Mouse (Mus musculus): ENCODE data around the gene Slc7a7.

The Slc7a7 gene

DNA sequence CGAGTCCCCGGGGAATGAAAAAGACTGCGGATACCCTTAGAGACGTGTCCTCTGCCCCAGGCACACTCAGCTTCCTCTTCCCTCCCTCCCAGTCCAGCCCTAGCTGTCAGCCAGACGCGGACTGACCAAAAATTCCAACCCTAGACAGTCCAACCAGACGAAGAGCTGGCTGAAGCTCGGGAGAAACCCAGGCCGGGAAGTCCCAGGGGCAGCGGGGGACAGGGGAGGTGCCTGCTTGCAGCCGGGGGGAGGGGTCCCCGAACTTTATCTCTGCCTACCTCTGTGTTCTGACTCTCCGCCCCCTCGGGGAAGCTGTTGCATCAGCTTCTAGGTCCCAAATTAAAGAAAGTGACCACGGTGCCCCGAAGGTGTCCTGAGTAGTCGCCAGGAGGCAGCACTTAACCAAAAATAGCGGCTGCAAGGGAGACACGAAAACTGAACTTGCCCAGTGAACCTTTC lies at the start of gene Slc7a7:
TSS of gene Slc7a7 (minus strand) at position 158 of the 459 bp plus-strand sequence.
- no peak for DNase-seq (ENCODE audit: low spot score)

DNA sequence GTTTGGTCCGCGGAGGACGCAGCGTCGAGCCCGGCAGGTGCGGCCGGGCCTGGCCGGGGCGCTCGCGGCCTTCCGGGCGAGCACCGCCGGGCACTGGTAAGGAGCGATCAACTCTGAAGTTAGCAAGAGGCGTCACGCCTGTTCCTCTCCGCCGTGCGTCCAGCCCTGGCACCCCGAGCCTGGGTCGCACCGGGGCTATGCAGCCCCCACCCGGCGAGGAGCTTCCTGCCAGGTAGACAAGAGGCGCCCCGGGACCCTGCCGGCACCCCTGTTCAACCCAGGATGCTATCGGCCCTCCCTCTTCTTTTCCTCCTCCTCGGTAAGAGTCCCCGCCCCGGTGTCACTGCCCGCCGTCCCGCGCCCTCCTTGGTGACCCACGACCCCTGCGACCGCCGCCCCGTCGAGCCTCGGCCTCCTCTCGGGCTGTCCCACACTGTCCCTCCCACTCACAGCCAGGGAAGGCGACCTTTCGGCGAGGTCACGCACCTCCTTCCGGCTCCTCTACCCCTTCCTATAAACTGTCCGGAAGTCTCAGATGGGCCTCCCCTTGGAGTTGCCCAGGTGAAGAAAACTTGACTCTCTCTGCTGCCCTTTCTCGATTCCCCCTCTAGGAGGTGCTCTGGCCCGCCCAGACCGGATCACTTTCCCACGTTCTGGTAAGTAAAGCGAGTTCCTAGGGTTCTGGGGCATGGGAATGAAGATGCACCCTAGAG lies 46.9 kb upstream of the Slc7a7 start:
- peak; percentile 29 for DNase-seq (ENCODE audit: low spot score)

DNA sequence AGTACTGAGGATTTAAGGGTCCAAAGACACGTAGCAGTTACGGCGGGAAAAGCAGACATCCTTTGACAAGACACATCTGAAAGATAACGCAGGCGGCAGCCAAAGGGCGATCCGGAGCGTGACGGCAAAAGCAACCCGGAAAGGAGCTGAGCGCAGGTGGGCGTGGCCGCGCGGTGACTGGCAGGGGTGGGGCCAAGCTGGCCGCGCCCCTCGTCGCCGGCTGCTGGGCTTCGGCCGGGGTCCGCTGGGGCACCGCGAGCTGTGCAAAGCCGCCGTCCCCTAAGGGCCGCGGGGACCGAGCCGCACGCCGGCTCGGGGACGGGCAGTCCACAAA lies 46.3 kb upstream of the Slc7a7 start, which contains the start of gene Lrp10:
TSS of gene Lrp10 (plus strand) at position 179 of the 334 bp plus-strand sequence.
- DNase-seq (ENCODE audit: low spot score): peak; percentile 73

DNA sequence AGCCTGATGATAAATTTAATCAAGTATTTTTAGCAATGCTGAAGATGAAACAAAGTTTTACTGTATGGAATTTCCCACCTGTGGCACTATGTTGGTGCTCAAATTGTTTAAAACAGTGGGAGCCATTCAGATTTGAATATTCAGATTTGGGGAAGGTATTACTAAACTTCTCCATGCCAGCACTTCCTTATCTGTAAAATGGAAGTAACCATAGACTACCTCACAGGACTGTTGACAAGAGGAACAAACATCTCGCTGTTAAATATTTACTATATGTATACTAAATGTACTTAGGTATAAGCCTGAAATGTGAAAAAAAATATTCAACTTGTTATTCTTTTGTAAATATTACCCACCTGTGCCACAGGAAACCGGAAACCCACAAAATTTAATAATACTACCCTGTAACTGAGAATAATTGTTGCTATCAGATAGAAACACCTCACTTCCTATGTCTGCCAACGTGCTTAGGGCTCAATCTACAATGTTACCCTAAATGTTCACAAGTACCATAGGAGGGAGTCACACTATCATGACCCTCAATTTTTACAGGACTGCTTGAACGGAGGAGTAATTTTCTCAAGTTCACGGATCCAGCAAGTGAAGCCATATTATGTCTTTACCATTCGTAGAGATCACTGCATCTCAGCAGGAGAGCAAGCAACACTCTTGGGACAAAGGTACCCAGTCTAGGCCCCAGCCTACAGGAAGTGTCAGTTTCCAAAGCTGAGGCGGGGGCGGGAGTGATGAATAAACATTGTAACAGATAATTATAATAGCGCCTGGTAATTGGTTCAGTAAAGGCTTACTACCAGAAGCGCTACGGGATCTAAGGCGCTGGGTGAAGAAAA lies 45.8 kb upstream of the Slc7a7 start:
- DNase-seq (ENCODE audit: low spot score): no peak

DNA sequence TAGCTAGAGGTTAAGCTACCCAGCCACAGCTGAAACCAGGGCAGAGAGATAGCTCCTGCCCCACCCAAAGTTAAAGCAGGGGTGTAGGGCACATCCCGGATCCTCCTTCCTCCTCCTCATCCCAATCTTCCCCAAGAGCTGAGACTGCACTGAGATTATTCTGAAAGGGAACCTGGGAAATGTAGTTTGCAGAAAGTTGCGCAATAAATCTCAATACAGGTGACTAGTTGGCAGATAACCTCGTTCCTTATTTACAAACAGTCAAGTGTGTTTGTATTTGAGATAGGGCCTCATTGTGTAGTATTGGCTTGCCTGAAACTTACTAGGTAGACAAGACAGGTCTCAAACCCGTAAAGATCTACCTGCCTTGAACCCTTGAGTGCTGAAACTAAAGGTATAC lies 44.6 kb upstream of the Slc7a7 start:
- DNase-seq (ENCODE audit: low spot score): no peak

DNA sequence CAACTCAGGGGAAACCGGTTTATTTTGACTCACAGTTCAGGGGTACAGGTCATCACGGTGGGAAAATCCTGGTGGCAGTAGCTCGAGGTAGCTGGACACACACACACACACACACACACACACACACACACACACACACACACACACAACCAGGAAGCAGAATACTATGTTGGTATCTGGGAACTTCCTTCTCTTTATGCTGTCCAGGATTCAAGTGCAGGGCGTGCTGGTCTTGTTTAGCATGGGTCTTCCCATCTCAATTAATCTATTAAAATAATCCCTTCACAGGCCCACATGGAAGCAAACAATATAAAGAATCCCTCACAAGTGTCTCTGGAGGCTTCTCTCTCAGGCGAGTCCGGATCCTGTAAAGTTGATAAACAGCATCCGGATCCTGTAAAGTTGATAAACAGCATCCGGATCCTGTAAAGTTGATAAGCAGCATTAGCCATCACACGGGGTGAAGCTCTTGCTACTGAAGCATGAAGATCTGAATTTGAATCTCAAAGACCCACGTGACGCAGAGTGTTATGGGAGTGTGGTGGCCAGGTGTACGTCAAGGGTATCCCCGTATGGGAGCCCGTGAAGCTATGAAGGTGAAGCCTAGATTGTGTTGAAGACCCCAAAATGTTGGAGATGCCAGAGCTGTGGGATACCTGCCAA lies 40.5 kb upstream of the Slc7a7 start:
- DNase-seq (ENCODE audit: low spot score): no peak

DNA sequence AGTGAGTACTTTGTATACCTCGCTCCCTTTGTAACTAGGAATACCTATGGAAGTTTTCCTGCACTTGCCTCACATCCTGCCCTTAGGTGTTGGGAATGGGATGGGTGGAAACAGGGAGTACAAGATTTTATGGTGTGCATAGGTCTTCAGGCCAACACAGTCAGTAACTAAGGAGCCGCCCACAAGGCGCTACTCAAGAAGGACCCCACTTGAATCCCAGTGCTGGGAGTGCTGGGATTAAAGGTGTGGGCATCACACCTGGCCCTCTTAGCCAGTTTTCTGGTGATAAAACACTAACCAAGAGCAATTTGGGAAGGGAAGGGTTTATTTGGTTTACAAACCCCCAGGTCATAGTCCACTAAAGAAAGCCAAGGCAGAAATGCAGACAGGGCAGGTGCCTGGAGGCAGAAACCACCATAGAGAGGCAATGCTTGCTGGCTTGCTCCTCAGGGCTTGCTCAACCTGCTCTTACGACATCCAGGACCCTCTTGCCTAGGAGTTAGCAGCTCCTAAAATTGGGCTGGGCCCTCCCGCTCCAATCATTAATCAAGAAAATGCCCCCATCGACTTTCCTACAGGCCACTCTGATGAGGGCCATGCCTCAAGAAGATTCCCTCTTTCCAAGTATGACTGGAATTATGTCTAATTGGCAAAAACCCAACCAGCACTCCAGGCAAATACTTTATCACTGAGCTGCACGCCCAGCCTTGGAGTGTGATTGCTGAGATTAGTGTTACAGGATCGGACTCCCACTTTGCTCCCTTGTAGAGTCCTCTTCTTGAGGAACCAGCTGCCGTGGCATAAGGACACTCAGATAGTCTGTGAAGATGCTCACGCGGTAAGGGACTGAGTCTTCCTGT lies 37.3 kb upstream of the Slc7a7 start:
- DNase-seq (ENCODE audit: low spot score): no peak

DNA sequence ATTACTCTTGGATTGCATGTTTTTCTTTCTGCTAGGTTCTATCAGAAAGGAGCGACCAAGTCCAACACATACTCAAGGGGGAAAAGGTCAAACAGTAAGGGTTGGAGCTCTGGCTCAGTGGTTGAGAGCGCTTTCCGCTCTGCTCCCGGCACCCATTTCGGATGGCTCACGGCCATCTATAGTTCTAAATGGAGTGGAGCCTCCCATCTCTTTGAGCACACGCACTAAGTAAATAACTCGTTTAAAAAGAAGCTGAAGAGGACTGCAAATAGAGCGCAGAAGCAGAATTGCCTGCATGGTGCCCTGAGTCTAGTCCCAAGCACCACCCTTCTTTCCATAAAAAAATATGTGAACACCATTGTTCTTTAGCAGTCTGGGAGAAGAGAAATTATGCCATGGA lies 36.0 kb upstream of the Slc7a7 start:
- DNase-seq (ENCODE audit: low spot score): no peak

DNA sequence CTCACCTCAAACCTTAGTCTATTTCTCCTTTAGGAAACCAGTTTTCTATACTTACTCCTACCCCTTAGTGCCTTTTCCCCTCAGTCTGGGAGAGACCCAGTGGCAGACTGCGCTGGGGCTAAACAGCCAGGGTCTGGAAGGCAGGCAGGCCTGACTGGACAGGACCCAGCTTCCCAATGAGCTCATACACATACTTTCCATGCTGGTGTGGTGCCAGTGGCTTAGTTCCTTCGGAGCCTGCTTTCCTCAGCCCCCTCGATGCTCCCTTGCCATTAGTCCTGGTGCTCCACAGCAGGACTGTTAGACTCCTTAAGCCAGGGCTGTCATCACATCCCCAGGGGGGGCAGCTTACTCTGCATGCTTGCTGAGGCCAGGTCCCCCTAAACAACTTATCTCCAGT lies 27.9 kb upstream of the Slc7a7 start:
- no peak for DNase-seq (ENCODE audit: low spot score)

DNA sequence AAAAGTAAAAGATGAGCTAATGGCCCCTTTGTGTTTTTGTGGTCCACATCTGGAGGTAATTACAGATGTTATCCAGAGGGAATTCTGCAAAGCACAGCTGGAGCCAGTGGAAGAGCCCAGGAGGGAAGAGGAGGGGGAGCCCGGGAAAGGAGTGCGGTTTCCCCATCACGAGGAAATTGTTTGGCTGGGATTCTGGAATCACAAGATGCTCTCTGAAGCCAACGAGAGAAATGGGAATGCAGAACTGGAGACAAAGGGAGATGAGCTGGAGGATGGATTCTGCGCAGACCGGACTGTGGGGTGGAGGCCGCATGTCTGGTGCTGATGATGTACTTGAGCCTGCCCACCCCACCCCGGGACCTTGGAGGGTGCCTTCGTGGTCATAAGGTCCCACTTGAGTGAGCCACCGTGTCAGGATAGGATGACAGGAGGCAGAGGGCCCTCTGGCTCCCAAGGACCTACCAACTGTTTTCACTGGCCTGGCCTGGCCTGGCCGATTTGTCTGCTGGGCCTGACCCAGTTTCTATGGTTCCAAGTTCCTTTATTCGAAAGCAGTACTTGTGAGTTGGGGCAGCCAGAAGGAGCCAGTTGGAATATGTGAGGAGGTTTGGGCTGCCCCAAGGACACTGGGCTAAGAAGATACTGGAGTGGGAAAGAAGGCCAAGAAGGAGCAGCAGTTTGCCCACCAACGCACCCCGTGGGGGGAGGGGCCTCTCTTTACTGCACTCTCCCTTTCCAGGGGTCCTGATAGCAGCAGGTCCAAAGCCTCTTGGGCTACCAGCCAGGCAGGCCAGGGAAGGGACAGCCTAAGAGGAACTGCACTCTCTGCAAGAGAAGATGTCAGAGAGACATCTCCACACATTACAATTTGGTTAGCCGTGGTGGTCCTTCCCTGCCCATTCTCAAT lies 26.4 kb upstream of the Slc7a7 start:
- DNase-seq (ENCODE audit: low spot score): no peak

DNA sequence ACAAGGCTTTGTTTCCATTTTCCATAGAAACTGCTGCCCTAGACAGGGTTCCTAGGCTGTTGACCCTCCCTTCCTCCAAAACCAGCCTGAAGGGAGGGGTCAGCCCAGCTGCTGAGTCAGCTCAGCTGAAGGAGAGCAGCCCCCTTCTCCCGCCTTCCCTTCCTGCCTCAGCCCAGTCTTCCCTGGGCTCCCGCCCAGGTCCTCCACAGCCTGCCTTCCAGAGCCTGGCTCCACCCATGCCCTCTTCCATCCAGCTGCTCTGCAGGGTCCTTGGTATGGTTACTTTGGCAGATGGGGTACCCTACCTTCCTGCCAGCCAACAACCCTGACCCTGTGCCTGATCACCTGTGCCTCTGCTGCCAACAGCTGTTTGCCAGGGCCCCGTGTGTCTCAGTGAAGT lies 25.6 kb upstream of the Slc7a7 start:
- DNase-seq (ENCODE audit: low spot score): no peak

DNA sequence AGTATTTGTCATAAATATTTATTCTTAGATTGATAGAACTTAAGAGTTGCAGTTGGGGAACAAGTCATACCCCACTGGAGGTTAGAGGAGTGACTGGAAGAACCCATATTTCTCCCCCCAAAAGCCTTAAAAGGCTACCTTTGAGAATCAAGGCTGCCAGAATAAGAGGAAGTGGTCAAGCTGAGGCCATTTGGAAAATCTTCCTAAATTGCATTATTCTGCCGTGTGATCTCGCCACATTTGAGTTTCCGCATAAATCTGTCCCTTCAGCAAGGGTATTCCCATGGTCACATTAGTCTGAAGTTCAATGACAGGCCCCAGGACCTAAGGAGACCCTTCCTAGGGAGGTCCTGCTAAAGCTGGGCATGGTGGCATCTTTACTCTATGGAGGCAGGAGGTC lies 25.0 kb upstream of the Slc7a7 start:
- no peak for DNase-seq (ENCODE audit: low spot score)

DNA sequence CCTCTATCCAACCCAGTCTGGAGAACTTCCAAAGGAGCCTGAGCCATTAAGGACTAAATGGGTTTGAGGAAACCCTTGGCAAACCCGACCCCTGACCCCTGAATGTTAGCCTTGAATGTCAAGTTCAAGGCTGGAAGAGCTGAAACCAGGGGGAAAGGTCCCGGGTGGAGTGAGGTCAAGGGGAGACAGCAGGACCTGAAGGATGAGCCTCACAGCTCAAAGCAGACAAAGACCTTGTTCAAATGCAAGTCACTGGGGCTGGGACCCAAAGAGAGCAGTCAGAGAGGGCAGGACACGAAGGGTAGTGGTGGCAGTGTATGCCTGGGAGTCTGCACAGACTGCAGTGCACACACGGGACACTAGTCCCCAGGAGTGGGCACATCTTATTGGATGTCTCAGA lies 23.8 kb upstream of the Slc7a7 start:
- DNase-seq (ENCODE audit: low spot score): no peak

DNA sequence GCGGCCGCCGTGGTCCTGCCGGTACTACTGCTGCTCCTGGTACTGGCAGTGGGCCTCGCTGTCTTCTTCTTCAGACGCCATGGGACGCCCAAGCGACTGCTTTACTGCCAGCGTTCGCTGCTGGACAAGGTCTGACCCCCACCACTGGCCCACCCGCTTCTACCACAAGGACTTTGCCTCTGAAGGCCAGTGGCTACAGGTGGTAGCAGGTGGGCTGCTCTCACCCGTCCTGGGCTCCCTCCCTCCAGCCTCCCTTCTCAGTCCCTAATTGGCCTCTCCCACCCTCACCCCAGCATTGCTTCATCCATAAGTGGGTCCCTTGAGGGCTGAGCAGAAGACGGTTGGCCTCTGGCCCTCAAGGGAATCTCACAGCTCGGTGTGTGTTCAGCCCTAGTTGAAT lies 23.0 kb upstream of the Slc7a7 start:
- no peak for DNase-seq (ENCODE audit: low spot score)

DNA sequence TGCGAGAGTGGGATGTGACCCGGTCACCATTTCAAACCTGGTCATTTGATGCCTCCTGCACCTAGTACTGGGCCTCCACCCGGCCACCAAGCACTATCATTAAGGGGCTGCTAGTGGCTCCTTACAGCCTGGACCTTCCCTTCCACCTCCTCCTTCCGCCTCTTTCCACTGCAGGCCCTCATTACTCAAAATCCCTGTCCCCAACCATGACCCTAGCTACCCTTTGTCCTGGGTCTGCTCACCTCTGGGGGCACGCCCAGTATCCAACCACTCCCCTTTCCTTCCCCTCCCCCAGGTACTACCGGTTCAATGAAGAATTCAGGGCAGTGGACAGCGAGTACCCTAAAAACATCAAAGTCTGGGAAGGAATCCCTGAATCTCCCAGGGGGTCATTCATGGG lies 22.0 kb upstream of the Slc7a7 start:
- no peak for DNase-seq (ENCODE audit: low spot score)

DNA sequence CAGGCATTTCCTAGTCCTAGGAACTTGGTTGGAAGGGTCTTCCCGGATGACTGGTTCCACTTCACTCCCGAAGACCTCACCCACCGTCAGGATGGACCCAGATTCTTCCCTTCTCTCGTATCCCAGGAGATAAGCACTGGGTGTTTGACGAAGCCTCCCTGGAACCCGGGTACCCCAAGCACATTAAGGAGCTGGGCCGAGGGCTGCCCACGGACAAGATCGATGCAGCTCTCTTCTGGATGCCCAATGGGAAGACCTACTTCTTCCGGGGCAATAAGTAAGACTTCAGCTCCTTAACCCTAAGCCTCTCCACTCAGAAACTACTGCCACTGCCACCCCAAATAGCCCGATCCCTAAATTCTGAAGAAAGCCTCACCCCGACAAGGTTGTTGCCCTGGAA lies 21.6 kb upstream of the Slc7a7 start:
- DNase-seq (ENCODE audit: low spot score): no peak

DNA sequence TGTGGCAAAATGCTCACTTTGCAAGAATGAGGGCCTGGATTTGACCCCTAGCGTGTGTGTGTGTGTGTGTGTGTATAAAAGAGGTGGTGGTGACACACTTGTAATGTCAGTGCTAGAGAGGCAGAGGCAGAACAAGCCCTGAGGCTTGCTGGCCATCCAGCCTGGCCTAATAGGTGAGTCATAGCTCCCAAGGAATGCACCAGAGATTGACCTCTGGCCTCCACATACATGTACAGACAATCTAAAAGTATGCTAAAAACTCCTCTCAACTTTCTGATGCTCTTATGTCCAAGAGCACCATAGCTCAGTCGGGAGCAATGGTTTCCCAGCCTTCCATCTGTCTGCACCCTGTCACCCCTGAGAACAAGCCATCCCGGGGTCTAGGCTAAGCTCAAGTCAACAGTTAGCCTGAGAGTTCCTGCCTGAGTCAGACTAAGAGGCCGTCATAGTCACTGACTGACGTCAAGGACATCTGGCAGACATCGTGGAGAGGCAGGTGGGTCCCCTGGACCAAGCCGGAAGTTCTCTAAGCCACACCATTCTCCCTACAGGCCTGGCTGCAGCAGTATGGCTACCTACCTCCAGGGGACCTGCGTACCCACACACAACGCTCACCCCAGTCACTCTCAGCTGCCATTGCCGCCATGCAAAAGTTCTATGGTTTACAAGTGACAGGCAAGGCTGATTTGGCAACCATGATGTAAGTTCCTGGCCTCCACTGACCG lies 17.8 kb upstream of the Slc7a7 start:
- no peak for DNase-seq (ENCODE audit: low spot score)

DNA sequence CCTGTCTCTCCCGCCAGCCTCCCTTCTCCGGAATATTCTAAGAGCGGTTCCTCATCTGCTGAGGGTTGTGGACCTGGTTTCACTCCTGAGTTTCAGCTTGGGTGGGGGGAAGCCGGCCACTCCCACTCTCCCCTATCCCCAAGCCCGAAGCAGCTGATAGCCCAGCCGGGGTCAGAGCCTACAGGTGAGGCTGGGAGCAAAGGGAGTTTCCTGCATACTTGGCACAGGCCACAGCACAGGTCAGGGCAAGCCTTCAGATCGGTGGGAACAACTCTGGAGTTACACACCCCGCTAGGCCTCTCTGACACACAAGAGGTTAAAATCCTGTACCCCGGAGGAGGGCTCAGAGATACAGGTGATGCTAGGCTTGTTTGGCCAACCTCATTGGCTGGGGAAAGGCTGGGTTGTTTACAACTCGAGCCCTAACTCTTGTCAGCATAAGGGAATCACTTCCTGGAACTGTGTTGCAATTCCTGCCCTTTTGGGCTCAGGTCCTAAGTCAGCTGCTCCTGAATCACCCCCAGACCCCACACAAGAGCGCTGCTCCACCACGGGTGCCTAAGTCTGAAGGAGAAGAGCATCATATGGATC lies 16.5 kb upstream of the Slc7a7 start:
- no peak for DNase-seq (ENCODE audit: low spot score)

DNA sequence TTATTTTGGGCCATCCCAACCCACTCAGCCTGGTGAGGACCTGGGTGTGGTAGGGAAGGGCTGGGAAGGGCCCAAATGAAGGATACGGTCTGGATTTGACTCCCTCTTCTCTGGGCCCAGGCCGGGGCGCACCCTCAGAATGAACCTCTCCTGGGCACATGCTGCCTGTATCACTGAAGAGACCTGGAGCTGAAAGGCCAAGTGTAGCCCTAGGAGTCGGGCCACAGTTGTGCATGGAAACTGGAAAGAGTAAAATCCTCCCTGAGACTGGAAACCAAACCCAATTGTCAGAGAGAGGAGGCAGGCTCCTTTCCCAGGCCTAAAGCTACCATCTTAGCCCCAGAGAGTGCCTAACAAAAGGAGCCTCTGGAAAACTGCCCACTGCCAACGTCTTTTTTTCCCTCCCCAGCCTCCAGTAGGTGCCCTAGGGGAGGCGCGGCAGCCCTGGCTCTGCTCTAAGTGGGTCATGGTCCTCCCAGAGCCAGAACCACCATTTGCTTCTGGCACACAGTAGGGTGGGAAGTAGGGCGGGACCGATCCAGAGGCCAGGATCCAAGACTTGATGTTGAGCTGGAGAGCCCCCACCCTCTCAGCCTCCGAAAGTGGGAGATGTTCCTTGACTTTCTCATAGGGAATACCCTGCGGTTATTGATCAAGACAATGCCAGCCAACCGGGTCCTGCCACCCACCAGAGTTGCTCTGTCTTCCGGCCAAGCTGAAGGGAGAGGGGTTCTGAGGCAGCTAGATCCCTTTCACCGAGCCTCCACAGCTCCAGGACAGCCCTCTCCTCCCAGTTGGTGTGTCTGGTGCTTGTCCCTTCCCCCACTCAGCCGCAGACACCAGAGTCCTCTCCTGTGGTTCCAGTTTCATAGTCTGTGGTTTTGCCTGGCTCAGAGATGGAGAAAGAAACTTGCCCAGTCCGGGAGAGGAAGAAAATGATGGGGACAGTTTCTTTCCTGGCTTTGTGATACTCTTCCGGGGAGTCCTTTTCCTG lies 15.6 kb upstream of the Slc7a7 start:
- no peak for DNase-seq (ENCODE audit: low spot score)
